Mouse (Mus musculus): Measurements from ENCODE around the gene Izumo4. TPM values are rescaled to one million over a fixed set of nuclear protein-coding genes. Genes with fewer than 3 reads are reported as not detected.
A peak's percentile ranks its signal among the peaks of the same experiment; 100 is the strongest.

Izumo4 gene
- total RNA-seq (2017), result 10.6 to 17.9 TPM (median 17.1 TPM) in 3 replicates

- ATAC-seq (replicated peaks; ENCODE audit: insufficient number of reproducible peaks, low FRiP score, low TSS enrichment, poor library complexity, severe bottlenecking), result peak; percentile 80
Measured at GRCm38 (mm10) chr10:80701721-80702535, at the start of gene Izumo4, which contains the start of gene Mob3a. Izumo4 (plus strand) TSS chr10:80702184. Mob3a (minus strand) TSS chr10:80701977.

GRCm38 (mm10) chr10:80653156-80653720, 48.7 kb upstream of the Izumo4 start:
- ATAC-seq (replicated peaks; ENCODE audit: insufficient number of reproducible peaks, low FRiP score, low TSS enrichment, poor library complexity, severe bottlenecking), result no peak

- no peak for ATAC-seq (replicated peaks; ENCODE audit: insufficient number of reproducible peaks, low FRiP score, low TSS enrichment, poor library complexity, severe bottlenecking)
Measured at GRCm38 (mm10) chr10:80654866-80655265, 47.1 kb upstream of the Izumo4 start.

- no peak for ATAC-seq (replicated peaks; ENCODE audit: insufficient number of reproducible peaks, low FRiP score, low TSS enrichment, poor library complexity, severe bottlenecking)
Measured at GRCm38 (mm10) chr10:80655406-80656129, 46.4 kb upstream of the Izumo4 start.

GRCm38 (mm10) chr10:80656130-80656862, 45.7 kb upstream of the Izumo4 start:
- peak; percentile 77 for ATAC-seq (replicated peaks; ENCODE audit: insufficient number of reproducible peaks, low FRiP score, low TSS enrichment, poor library complexity, severe bottlenecking)

GRCm38 (mm10) chr10:80656863-80657623, 44.9 kb upstream of the Izumo4 start, which contains the start of gene Btbd2:
Btbd2 (minus strand) TSS chr10:80657071.
- peak; percentile 11; the same call in 1 of the 2 replicates for ATAC-seq (replicated peaks; ENCODE audit: insufficient number of reproducible peaks, low FRiP score, low TSS enrichment, poor library complexity, severe bottlenecking)

GRCm38 (mm10) chr10:80658194-80658840, 43.7 kb upstream of the Izumo4 start:
- no peak for ATAC-seq (replicated peaks; ENCODE audit: insufficient number of reproducible peaks, low FRiP score, low TSS enrichment, poor library complexity, severe bottlenecking)

GRCm38 (mm10) chr10:80658841-80659202, 43.2 kb upstream of the Izumo4 start:
- ATAC-seq (replicated peaks; ENCODE audit: insufficient number of reproducible peaks, low FRiP score, low TSS enrichment, poor library complexity, severe bottlenecking), result peak; percentile 42

- no peak for ATAC-seq (replicated peaks; ENCODE audit: insufficient number of reproducible peaks, low FRiP score, low TSS enrichment, poor library complexity, severe bottlenecking)
Measured at GRCm38 (mm10) chr10:80659213-80659612, 42.8 kb upstream of the Izumo4 start.

- no peak for ATAC-seq (replicated peaks; ENCODE audit: insufficient number of reproducible peaks, low FRiP score, low TSS enrichment, poor library complexity, severe bottlenecking)
Measured at GRCm38 (mm10) chr10:80661149-80661548, 40.8 kb upstream of the Izumo4 start.

- ATAC-seq (replicated peaks; ENCODE audit: insufficient number of reproducible peaks, low FRiP score, low TSS enrichment, poor library complexity, severe bottlenecking), result peak; percentile 23; the same call in 1 of the 2 replicates
Measured at GRCm38 (mm10) chr10:80663485-80664196, 38.3 kb upstream of the Izumo4 start.

- 0 out of 2 replicates have a peak, but pooled peaks have one; percentile 1 for ATAC-seq (replicated peaks; ENCODE audit: insufficient number of reproducible peaks, low FRiP score, low TSS enrichment, poor library complexity, severe bottlenecking)
Measured at GRCm38 (mm10) chr10:80664197-80665015, 37.6 kb upstream of the Izumo4 start.

GRCm38 (mm10) chr10:80665016-80665380, 37.0 kb upstream of the Izumo4 start:
- no peak for ATAC-seq (replicated peaks; ENCODE audit: insufficient number of reproducible peaks, low FRiP score, low TSS enrichment, poor library complexity, severe bottlenecking)

- no peak for ATAC-seq (replicated peaks; ENCODE audit: insufficient number of reproducible peaks, low FRiP score, low TSS enrichment, poor library complexity, severe bottlenecking)
Measured at GRCm38 (mm10) chr10:80665459-80665858, 36.5 kb upstream of the Izumo4 start.

GRCm38 (mm10) chr10:80665981-80666733, 35.8 kb upstream of the Izumo4 start:
- no peak for ATAC-seq (replicated peaks; ENCODE audit: insufficient number of reproducible peaks, low FRiP score, low TSS enrichment, poor library complexity, severe bottlenecking)
